Comparison of ENCODE assay signal across 26 mouse cellular contexts in the genomic region with DNA sequence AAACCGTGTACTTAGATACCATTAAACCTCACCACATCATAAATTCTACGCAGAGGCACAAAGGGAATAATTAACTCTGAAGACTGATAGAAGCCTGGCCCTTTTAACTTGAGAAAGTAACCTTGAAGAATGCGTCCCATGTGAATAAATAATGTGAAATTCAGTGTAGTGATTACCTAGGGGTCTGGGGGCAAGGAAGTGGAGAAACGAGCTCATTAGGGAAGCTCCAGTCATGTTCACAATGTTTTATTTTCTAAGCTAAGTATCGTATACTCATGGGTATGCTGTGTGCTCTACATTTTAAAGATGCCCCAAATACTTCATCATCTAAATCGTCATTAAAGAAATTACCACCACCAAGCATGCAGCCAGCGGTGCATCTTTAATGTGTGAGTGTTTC.
A peak's percentile ranks its signal among the peaks of the same experiment; 100 is the strongest.
DNase-seq lines count a peak whose midpoint lies in the region; ATAC-seq and TF ChIP-seq lines count a peak whose summit lies in the region.
"Had no signal": no experiment of that assay in that cellular context is flagged by ENCODE, and none has a peak within 500 bp of the region (broad histone marks: within the 10 kb centered on the region; RNA-seq: fewer than 3 reads in every experiment).

No protein-coding gene starts in this region.

- H3K9me3 ChIP-seq in neural tube, embryonic 13.5 days, result no peaks in the 10 kb centered on the region
- no peaks in the 10 kb centered on the region for H3K9me3 ChIP-seq in neural tube, embryonic 15.5 days (replicated peaks)
- no peaks in the 10 kb centered on the region for H3K9me3 ChIP-seq in midbrain, embryonic 12.5 days
- H3K9me3 ChIP-seq in midbrain, embryonic 15.5 days, result no peaks in the 10 kb centered on the region
- H3K9me3 ChIP-seq: embryonic facial prominence, embryonic 12.5 days; embryonic facial prominence, embryonic 15.5 days; forebrain, embryonic 15.5 days; heart, embryonic 12.5 days; heart, embryonic 15.5 days; hindbrain, embryonic 10.5 days; hindbrain, embryonic 13.5 days had no signal

- no peaks in the 10 kb centered on the region for H3K36me3 ChIP-seq in neural tube, embryonic 13.5 days
- no peaks in the 10 kb centered on the region for H3K36me3 ChIP-seq in neural tube, embryonic 15.5 days
- H3K36me3 ChIP-seq in midbrain, embryonic 12.5 days, result no peaks in the 10 kb centered on the region
- no peaks in the 10 kb centered on the region for H3K36me3 ChIP-seq in midbrain, embryonic 15.5 days (replicated peaks)
- H3K36me3 ChIP-seq: embryonic facial prominence, embryonic 12.5 days; embryonic facial prominence, embryonic 15.5 days; forebrain, embryonic 15.5 days; heart, embryonic 12.5 days; heart, embryonic 15.5 days; hindbrain, embryonic 10.5 days; hindbrain, embryonic 13.5 days had no signal

- H3K4me1 ChIP-seq in neural tube, embryonic 13.5 days (replicated peaks), result no peaks in the 10 kb centered on the region
- H3K4me1 ChIP-seq in neural tube, embryonic 15.5 days, result no peaks in the 10 kb centered on the region
- no peaks in the 10 kb centered on the region for H3K4me1 ChIP-seq in midbrain, embryonic 12.5 days
- H3K4me1 ChIP-seq in midbrain, embryonic 15.5 days, result no peaks in the 10 kb centered on the region
- H3K4me1 ChIP-seq: embryonic facial prominence, embryonic 12.5 days; embryonic facial prominence, embryonic 15.5 days; forebrain, embryonic 15.5 days; heart, embryonic 12.5 days; heart, embryonic 15.5 days; hindbrain, embryonic 10.5 days; hindbrain, embryonic 13.5 days had no signal

- DNase-seq in brain, embryonic 14.5 days (ENCODE audit: low read depth), result peak; percentile 44
- DNase-seq in layer of hippocampus, adult 11-12 months (ENCODE audit: low spot score), result no peak
- no peak for DNase-seq in urinary bladder, adult 2 months (ENCODE audit: low spot score)
- no peak for DNase-seq in adrenal gland, postnatal 36 days
- DNase-seq: adrenal gland, adult 8-10 months; adrenal gland, postnatal 25 days; cerebellum, adult 11 months; cerebellum, adult 2 months; cerebellum, adult 9-11 months; cerebellum, postnatal 25 days; gastrocnemius, postnatal 25 days; heart, adult 18-20 months; heart, postnatal 10 days; heart, postnatal 36 days had no signal

- no peak for TF ChIP-seq CTCF in brain, embryonic 14.5 days (IDR thresholded peaks at IDR 0.05; ENCODE audit: borderline replicate concordance, extremely low read depth, insufficient read depth, insufficient read length)

- H3K27ac ChIP-seq in neural tube, embryonic 13.5 days (replicated peaks), result no peak overlapping the region
- no peak overlapping the region for H3K27ac ChIP-seq in neural tube, embryonic 15.5 days (replicated peaks)
- H3K27ac ChIP-seq in midbrain, embryonic 12.5 days (replicated peaks), result no peak overlapping the region
- H3K27ac ChIP-seq in midbrain, embryonic 15.5 days, result no peak overlapping the region
- H3K27ac ChIP-seq: embryonic facial prominence, embryonic 12.5 days; embryonic facial prominence, embryonic 15.5 days; forebrain, embryonic 15.5 days; heart, embryonic 15.5 days; hindbrain, embryonic 10.5 days; hindbrain, embryonic 13.5 days had no signal

- WGBS in neural tube, embryonic 13.5 days, result 61% methylated on average over 7 of the region's 7 CpGs
- WGBS in neural tube, embryonic 15.5 days, result 45% methylated on average over 7 of the region's 7 CpGs
- WGBS in midbrain, embryonic 12.5 days, result 85% methylated on average over 7 of the region's 7 CpGs
- WGBS in midbrain, embryonic 15.5 days, result 70% methylated on average over 7 of the region's 7 CpGs

- ATAC-seq in neural tube, embryonic 13.5 days (ENCODE audit: low read depth), result peak; percentile 43; the same call in 1 of the 2 replicates
- ATAC-seq in neural tube, embryonic 15.5 days (ENCODE audit: low FRiP score), result no peak; the same call in 1 of the 2 replicates
- ATAC-seq in midbrain, embryonic 12.5 days (ENCODE audit: low FRiP score, low read depth), result 0 out of 2 replicates have a peak, but pooled peaks have one; percentile 47
- peak; percentile 75 for ATAC-seq in midbrain, embryonic 15.5 days (replicated peaks)
- ATAC-seq: activated CD4-positive, CD25-positive, alpha-beta regulatory T cell, adult 4 months; forebrain, embryonic 15.5 days had no signal

- H3K4me3 ChIP-seq in neural tube, embryonic 13.5 days, result no peak overlapping the region
- no peak overlapping the region for H3K4me3 ChIP-seq in neural tube, embryonic 15.5 days (replicated peaks)
- H3K4me3 ChIP-seq in midbrain, embryonic 12.5 days, result no peak overlapping the region
- H3K4me3 ChIP-seq in midbrain, embryonic 15.5 days, result no peak overlapping the region
- H3K4me3 ChIP-seq: embryonic facial prominence, embryonic 12.5 days; embryonic facial prominence, embryonic 15.5 days; forebrain, embryonic 15.5 days; heart, embryonic 12.5 days; heart, embryonic 15.5 days; hindbrain, embryonic 10.5 days; hindbrain, embryonic 13.5 days had no signal

- TF ChIP-seq POLR2A in brain, embryonic 14.5 days (IDR thresholded peaks at IDR 0.05; ENCODE audit: borderline replicate concordance, extremely low read depth, insufficient read depth, insufficient read length, poor library complexity, severe bottlenecking), result no peak

- H3K27me3 ChIP-seq in neural tube, embryonic 13.5 days, result no peaks in the 10 kb centered on the region
- no peaks in the 10 kb centered on the region for H3K27me3 ChIP-seq in neural tube, embryonic 15.5 days (replicated peaks)
- H3K27me3 ChIP-seq in midbrain, embryonic 12.5 days, result no peaks in the 10 kb centered on the region
- no peaks in the 10 kb centered on the region for H3K27me3 ChIP-seq in midbrain, embryonic 15.5 days (replicated peaks)
- H3K27me3 ChIP-seq: embryonic facial prominence, embryonic 12.5 days; embryonic facial prominence, embryonic 15.5 days; forebrain, embryonic 15.5 days; heart, embryonic 12.5 days; heart, embryonic 15.5 days; hindbrain, embryonic 13.5 days had no signal

- H3K4me2 ChIP-seq in neural tube, embryonic 13.5 days, result no peak overlapping the region
- no peak overlapping the region for H3K4me2 ChIP-seq in neural tube, embryonic 15.5 days
- H3K4me2 ChIP-seq in midbrain, embryonic 12.5 days (replicated peaks), result no peak overlapping the region
- H3K4me2 ChIP-seq in midbrain, embryonic 15.5 days, result no peak overlapping the region
- H3K4me2 ChIP-seq: embryonic facial prominence, embryonic 12.5 days; embryonic facial prominence, embryonic 15.5 days; forebrain, embryonic 15.5 days; heart, embryonic 12.5 days; heart, embryonic 15.5 days; hindbrain, embryonic 13.5 days had no signal

- H3K9ac ChIP-seq in neural tube, embryonic 13.5 days, result no peak overlapping the region
- H3K9ac ChIP-seq in neural tube, embryonic 15.5 days (replicated peaks), result no peak overlapping the region
- no peak overlapping the region for H3K9ac ChIP-seq in midbrain, embryonic 12.5 days (replicated peaks)
- H3K9ac ChIP-seq in midbrain, embryonic 15.5 days, result no peak overlapping the region
- H3K9ac ChIP-seq: embryonic facial prominence, embryonic 12.5 days; embryonic facial prominence, embryonic 15.5 days; forebrain, embryonic 15.5 days; heart, embryonic 12.5 days; heart, embryonic 15.5 days; hindbrain, embryonic 13.5 days had no signal
